32 mouse cellular contexts compared by ENCODE assay signal in the genomic region with DNA sequence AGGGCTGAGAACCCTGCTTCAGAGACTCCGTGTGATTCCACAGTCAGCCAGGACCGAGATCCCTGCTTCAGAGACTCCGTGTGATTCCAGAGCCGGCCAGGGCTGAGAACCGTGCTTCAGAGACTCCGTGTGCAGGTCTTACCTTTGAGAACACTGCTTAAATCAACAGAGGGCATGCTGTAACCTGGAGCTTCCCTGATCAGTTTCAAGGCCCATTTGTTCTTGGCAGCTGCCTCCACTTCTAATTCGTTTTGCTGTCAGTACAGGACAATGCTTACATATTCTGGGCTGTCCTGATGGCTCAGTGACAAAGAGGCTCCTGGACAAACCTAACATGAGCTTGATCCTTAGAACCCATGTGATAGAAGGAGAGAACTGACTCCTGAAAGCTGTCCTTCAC. TPM values are rescaled to one million over a fixed set of nuclear protein-coding genes. Genes with fewer than 3 reads are reported as not detected.
DNase-seq lines count a peak whose midpoint lies in the region; ATAC-seq and TF ChIP-seq lines count a peak whose summit lies in the region.
"Had no signal": no experiment of that assay in that cellular context is flagged by ENCODE, and none has a peak within 500 bp of the region (broad histone marks: within the 10 kb centered on the region; RNA-seq: fewer than 3 reads in every experiment).

No protein-coding gene starts in this region.

- WGBS in liver, adult 2 months, result 29% methylated on average over 7 of the region's 7 CpGs
- WGBS in stomach, embryonic 16.5 days, result 48% methylated on average over 7 of the region's 7 CpGs

- no peak overlapping the region for H3K27ac ChIP-seq in liver, adult 2 months (replicated peaks; ENCODE audit: insufficient read depth, low read depth, low read length)
- peak overlapping the region; percentile 75 for H3K27ac ChIP-seq in stomach, embryonic 16.5 days (ENCODE audit: low read length)
- H3K27ac ChIP-seq: embryonic facial prominence, embryonic 13.5 days; forebrain, embryonic 10.5 days; forebrain, embryonic 13.5 days; heart, adult 2 months; heart, embryonic 10.5 days; heart, embryonic 13.5 days; hindbrain, embryonic 14.5 days; hindbrain, postnatal 0 days had no signal

- no peak for ATAC-seq in stomach, embryonic 16.5 days (ENCODE audit: insufficient read depth, low FRiP score)
- ATAC-seq: forebrain, embryonic 13.5 days; forebrain, embryonic 16.5 days; hindbrain, postnatal 0 days; inflammation-experienced regulatory T-cells, adult 6 months; Patski had no signal

- H3K9ac ChIP-seq in liver, adult 2 months (ENCODE audit: low read depth, low read length), result no peak overlapping the region
- H3K9ac ChIP-seq in stomach, embryonic 16.5 days (ENCODE audit: low read length), result no peak overlapping the region
- H3K9ac ChIP-seq: embryonic facial prominence, embryonic 13.5 days; forebrain, embryonic 13.5 days; heart, embryonic 13.5 days; hindbrain, embryonic 14.5 days had no signal

- no peaks in the 10 kb centered on the region for H3K27me3 ChIP-seq in liver, adult 2 months (ENCODE audit: control insufficient read depth, insufficient read depth, low read length)
- no peaks in the 10 kb centered on the region for H3K27me3 ChIP-seq in stomach, embryonic 16.5 days (ENCODE audit: control insufficient read depth, insufficient read depth, low read length)
- H3K27me3 ChIP-seq: embryonic facial prominence, embryonic 13.5 days; forebrain, embryonic 13.5 days; Patski had no signal

- DNase-seq in adrenal gland, adult 2 months, result peak; percentile 11
- DNase-seq in adrenal gland, postnatal 14 days, result no peak
- DNase-seq in liver, adult 2 months (ENCODE audit: extremely low read depth, low read depth, low spot score), result peak; percentile 59
- no peak for DNase-seq in liver
- DNase-seq in urinary bladder, postnatal 14 days (ENCODE audit: low spot score), result peak; percentile 23
- DNase-seq in urinary bladder, postnatal 25 days (ENCODE audit: low spot score), result no peak
- no peak for DNase-seq in thymus, postnatal 25 days
- DNase-seq: adrenal gland, postnatal 10 days; B cell, adult 2 months; cerebellum, adult 18-20 months; cerebellum, adult 9-10 months; cerebellum, postnatal 14 days; gastrocnemius, postnatal 10 days; gastrocnemius, postnatal 36 days; heart, adult 2 months; heart, postnatal 14 days; heart, postnatal 4 days had no signal

- H3K4me2 ChIP-seq in stomach, embryonic 16.5 days (ENCODE audit: low read depth, low read length), result no peak overlapping the region
- H3K4me2 ChIP-seq: embryonic facial prominence, embryonic 13.5 days; forebrain, embryonic 13.5 days; heart, embryonic 13.5 days; hindbrain, embryonic 14.5 days had no signal

- TF ChIP-seq CTCF in liver, adult 2 months (IDR thresholded peaks at IDR 0.05; ENCODE audit: low read depth, low read length), result no peak

- H3K79me2 ChIP-seq in liver, adult 2 months (ENCODE audit: control insufficient read depth, insufficient read depth, low read length), result no peaks in the 10 kb centered on the region

- no peaks in the 10 kb centered on the region for H3K36me3 ChIP-seq in liver, adult 2 months (ENCODE audit: control insufficient read depth, insufficient read depth, low read length)
- H3K36me3 ChIP-seq in stomach, embryonic 16.5 days (ENCODE audit: control insufficient read depth, insufficient read depth, low read length), result no peaks in the 10 kb centered on the region
- H3K36me3 ChIP-seq: embryonic facial prominence, embryonic 13.5 days; forebrain, embryonic 10.5 days; G1E; heart, embryonic 10.5 days; heart, embryonic 13.5 days had no signal

- no peaks in the 10 kb centered on the region; the same call in 1 of the 2 replicates for H3K9me3 ChIP-seq in stomach, embryonic 16.5 days (replicated peaks; ENCODE audit: control insufficient read depth, low read length)
- H3K9me3 ChIP-seq: embryonic facial prominence, embryonic 13.5 days; forebrain, embryonic 10.5 days; forebrain, embryonic 13.5 days; G1E; heart, embryonic 10.5 days; heart, embryonic 13.5 days had no signal

- peaks cover 7% of the 10 kb centered on the region; the same call in 1 of the 2 replicates for H3K4me1 ChIP-seq in liver, adult 2 months (ENCODE audit: control insufficient read depth, insufficient read depth, low read length)
- H3K4me1 ChIP-seq in stomach, embryonic 16.5 days (ENCODE audit: control insufficient read depth, insufficient read depth, low read length), result peaks cover 5% of the 10 kb centered on the region; the same call in 1 of the 2 replicates
- H3K4me1 ChIP-seq: embryonic facial prominence, embryonic 13.5 days; forebrain, embryonic 10.5 days; forebrain, embryonic 13.5 days; heart, embryonic 10.5 days; heart, embryonic 13.5 days had no signal

- no peak for TF ChIP-seq POLR2A in liver, adult 2 months (IDR thresholded peaks at IDR 0.05; ENCODE audit: extremely low read depth, insufficient read depth, low read length)

- no peak overlapping the region for H3K4me3 ChIP-seq in liver, adult 2 months (ENCODE audit: insufficient read depth, low read depth, low read length)
- H3K4me3 ChIP-seq in stomach, embryonic 16.5 days (replicated peaks; ENCODE audit: low read length), result no peak overlapping the region
- H3K4me3 ChIP-seq: embryonic facial prominence, embryonic 13.5 days; forebrain, embryonic 10.5 days; forebrain, embryonic 13.5 days; heart, adult 2 months; heart, embryonic 10.5 days; heart, embryonic 13.5 days had no signal

RNA-seq across cellular contexts. Expression of a gene that starts 39.3 kb away (rescaled TPM):
- total RNA-seq in adrenal gland, adult 2 months (2021), result under 1 TPM in 1 of 2 experiments, not detected in 1; 0.07 TPM
- polyA plus RNA-seq in adrenal gland, adult 2 months (2012; rRNA removed), result not detected in 2 replicates
- total RNA-seq in adrenal gland, postnatal 14 days (2021), result not detected in 2 replicates
- total RNA-seq in liver, adult 2 months (2014; rRNA removed), result 0.07 and 0.09 TPM in 2 replicates
- 0.02 TPM in 1 of 2 replicates, not detected in the other for polyA plus RNA-seq in liver, adult 2 months (2012; rRNA removed)
- polyA plus RNA-seq in stomach, embryonic 16.5 days (2015; fragmentation: Nextera tagmentation; extraction: Ambion mirVana), result 16.9 and 28.7 TPM in 2 replicates
- total RNA-seq: adrenal gland, postnatal 10 days; common myeloid progenitor, adult 5-6 weeks; gastrocnemius, adult 18-20 months; gastrocnemius, postnatal 10 days; gastrocnemius, postnatal 36 days; granulocyte monocyte progenitor cell, adult 5-6 weeks; heart, adult 2 months; heart, postnatal 14 days; heart, postnatal 4 days; hindbrain, postnatal 0 days had no signal
- polyA plus RNA-seq: forebrain, embryonic 10.5 days; forebrain, embryonic 13.5 days; forebrain, embryonic 16.5 days; G1E; heart, adult 2 months; heart, embryonic 10.5 days; heart, embryonic 13.5 days; hindbrain, embryonic 14.5 days; inflammation-experienced regulatory T-cells, adult 6 months had no signal

Comparison
In these comparisons a context has a peak if more than half of its experiments do, and no peak if none do; other contexts are left out.
1. DNase-seq: peak in adrenal gland, adult 2 months (single experiment), liver, adult 2 months (single experiment) and urinary bladder, postnatal 14 days (single experiment); none in adrenal gland, postnatal 14 days (single experiment), liver (single experiment), urinary bladder, postnatal 25 days (single experiment) and thymus, postnatal 25 days (single experiment).